18 mouse cellular contexts compared by ENCODE assay signal in the genomic region with DNA sequence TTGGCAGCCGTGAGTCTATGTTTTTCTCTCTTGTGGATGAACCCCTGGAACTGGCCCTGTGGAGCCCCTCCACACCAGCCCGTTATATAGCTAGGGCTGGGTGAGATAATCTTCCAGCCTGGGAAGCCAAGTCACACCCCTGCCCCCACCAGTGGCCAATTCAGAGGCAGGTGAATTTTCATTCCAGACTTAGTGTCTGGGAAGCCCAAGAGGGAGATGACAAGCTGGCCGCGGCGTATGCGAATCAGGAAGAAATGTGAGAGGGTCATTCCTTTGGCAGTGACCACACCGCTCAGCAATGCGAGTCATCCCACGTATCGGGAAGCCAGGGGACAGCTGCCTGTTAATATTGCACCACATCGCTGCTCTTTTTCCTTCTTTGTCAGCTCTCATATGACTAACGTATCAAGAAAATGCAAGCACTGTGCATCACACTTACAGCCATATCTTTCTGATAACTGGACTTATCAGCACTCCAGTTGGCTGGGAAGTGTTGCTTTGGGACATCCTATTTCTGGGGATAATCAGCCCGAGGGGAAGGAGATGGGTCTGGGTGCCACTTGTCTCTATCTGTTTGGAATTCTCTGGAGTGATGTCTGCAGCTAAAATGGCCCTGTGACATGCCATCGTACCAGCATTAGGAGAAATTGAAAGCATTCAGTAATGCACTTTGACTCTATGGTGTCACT. TPM values are rescaled to one million over a fixed set of nuclear protein-coding genes. Genes with fewer than 3 reads are reported as not detected.
DNase-seq lines count a peak whose midpoint lies in the region; ATAC-seq and TF ChIP-seq lines count a peak whose summit lies in the region.
"Had no signal": no experiment of that assay in that cellular context is flagged by ENCODE, and none has a peak within 500 bp of the region (broad histone marks: within the 10 kb centered on the region; RNA-seq: fewer than 3 reads in every experiment).

A gene (minus strand): TSS at position 317 of the 689 bp plus-strand sequence.

- no peaks in the 10 kb centered on the region for H3K36me3 ChIP-seq in kidney, adult 2 months (ENCODE audit: control insufficient read depth, insufficient read depth, low read length)
- peaks cover 17% of the 10 kb centered on the region; the same call in 1 of the 2 replicates for H3K36me3 ChIP-seq in heart, embryonic 12.5 days
- H3K36me3 ChIP-seq in lung, embryonic 16.5 days (ENCODE audit: control insufficient read depth, insufficient read depth, low read length), result no peaks in the 10 kb centered on the region
- H3K36me3 ChIP-seq in intestine, postnatal 0 days (ENCODE audit: control insufficient read depth, insufficient read depth), result no peaks in the 10 kb centered on the region
- H3K36me3 ChIP-seq: embryonic facial prominence, embryonic 12.5 days; neural tube, embryonic 13.5 days had no signal

- peaks cover 17% of the 10 kb centered on the region for H3K9me3 ChIP-seq in heart, embryonic 12.5 days (replicated peaks)
- H3K9me3 ChIP-seq in lung, embryonic 16.5 days (ENCODE audit: control insufficient read depth, low read length), result peaks cover 3% of the 10 kb centered on the region; the same call in 1 of the 2 replicates
- no peaks in the 10 kb centered on the region; the same call in 1 of the 2 replicates for H3K9me3 ChIP-seq in intestine, postnatal 0 days (ENCODE audit: control insufficient read depth)
- H3K9me3 ChIP-seq: neural tube, embryonic 13.5 days had no signal

- H3K4me3 ChIP-seq in kidney, adult 2 months (ENCODE audit: insufficient read depth, low read depth, low read length), result no peak within 1 kb of the TSS
- peak within 1 kb of the TSS; percentile 56 for H3K4me3 ChIP-seq in heart, embryonic 12.5 days
- no peak within 1 kb of the TSS for H3K4me3 ChIP-seq in lung, embryonic 16.5 days (ENCODE audit: low read length)
- H3K4me3 ChIP-seq in intestine, postnatal 0 days (ENCODE audit: low read depth, low read length), result no peak within 1 kb of the TSS
- H3K4me3 ChIP-seq: embryonic facial prominence, embryonic 12.5 days; neural tube, embryonic 13.5 days had no signal

- H3K9ac ChIP-seq in heart, embryonic 12.5 days, result peak within 1 kb of the TSS; percentile 84
- H3K9ac ChIP-seq in lung, embryonic 16.5 days (ENCODE audit: low read length), result no peak within 1 kb of the TSS
- no peak within 1 kb of the TSS for H3K9ac ChIP-seq in intestine, postnatal 0 days (ENCODE audit: low read depth, low read length)
- H3K9ac ChIP-seq: embryonic facial prominence, embryonic 12.5 days; hindbrain, embryonic 14.5 days; liver, embryonic 14.5 days; neural tube, embryonic 13.5 days had no signal

- H3K27ac ChIP-seq in kidney, adult 2 months (ENCODE audit: insufficient read depth, low read depth, low read length), result 0 out of 2 replicates have a peak within 1 kb of the TSS, but pooled peaks have one; percentile 3
- peak within 1 kb of the TSS; percentile 97 for H3K27ac ChIP-seq in heart, embryonic 12.5 days (ENCODE audit: poor library complexity, severe bottlenecking)
- no peak within 1 kb of the TSS for H3K27ac ChIP-seq in lung, embryonic 16.5 days (ENCODE audit: low read length)
- no peak within 1 kb of the TSS for H3K27ac ChIP-seq in intestine, postnatal 0 days (ENCODE audit: low read depth, low read length)
- H3K27ac ChIP-seq: embryonic facial prominence, embryonic 12.5 days; hindbrain, embryonic 14.5 days; liver, embryonic 14.5 days; neural tube, embryonic 13.5 days; stomach, postnatal 0 days had no signal

- TF ChIP-seq CTCF in kidney, adult 2 months (conservative IDR thresholded peaks at IDR 0.05; ENCODE audit: insufficient read depth, insufficient read length, low read depth, low read length), result no peak
- no peak for TF ChIP-seq CTCF in intestine, postnatal 0 days (IDR thresholded peaks at IDR 0.05; ENCODE audit: low read depth)

- H3K4me2 ChIP-seq in heart, embryonic 12.5 days, result peak within 1 kb of the TSS; percentile 61
- no peak within 1 kb of the TSS for H3K4me2 ChIP-seq in lung, embryonic 16.5 days (ENCODE audit: low read depth, low read length)
- H3K4me2 ChIP-seq in intestine, postnatal 0 days (replicated peaks; ENCODE audit: low read depth), result no peak within 1 kb of the TSS
- H3K4me2 ChIP-seq: embryonic facial prominence, embryonic 12.5 days; hindbrain, embryonic 14.5 days; neural tube, embryonic 13.5 days had no signal

- DNase-seq in kidney, adult 2 months, result no peak
- DNase-seq in kidney, adult 8-10 months, result no peak
- DNase-seq in gastrocnemius, adult 18-20 months (ENCODE audit: low spot score), result peak; percentile 48
- no peak for DNase-seq in urinary bladder, postnatal 4 days (ENCODE audit: low spot score in 2 of 2)
- no peak for DNase-seq in layer of hippocampus, adult 18-20 months (ENCODE audit: low spot score in 2 of 2)
- DNase-seq: adrenal gland, postnatal 10 days; cerebellum, adult 18-20 months; kidney, postnatal 14 days; midbrain, embryonic 14.5 days; right cerebral cortex, postnatal 25 days had no signal

- no peaks in the 10 kb centered on the region for H3K27me3 ChIP-seq in kidney, adult 2 months (replicated peaks; ENCODE audit: control insufficient read depth, insufficient read depth, low read length)
- no peaks in the 10 kb centered on the region for H3K27me3 ChIP-seq in heart, embryonic 12.5 days (replicated peaks)
- no peaks in the 10 kb centered on the region for H3K27me3 ChIP-seq in lung, embryonic 16.5 days (ENCODE audit: control insufficient read depth, insufficient read depth, low read depth, low read length)
- H3K27me3 ChIP-seq in intestine, postnatal 0 days (replicated peaks; ENCODE audit: control insufficient read depth, insufficient read depth, low read length), result no peaks in the 10 kb centered on the region
- H3K27me3 ChIP-seq: embryonic facial prominence, embryonic 12.5 days; neural tube, embryonic 13.5 days had no signal

- TF ChIP-seq POLR2A in kidney, adult 2 months (IDR thresholded peaks at IDR 0.05; ENCODE audit: low read depth, low read length), result no peak

- ATAC-seq in heart, embryonic 12.5 days (ENCODE audit: insufficient number of reproducible peaks, low FRiP score), result peak; percentile 83
- peak; percentile 41; the same call in 1 of the 2 replicates for ATAC-seq in lung, embryonic 16.5 days (ENCODE audit: low read depth)
- ATAC-seq in intestine, postnatal 0 days, result no peak

- whole genome bisulfite sequencing in kidney, adult 2 months, result 46% methylated on average over 14 of the region's 14 CpGs
- 12% methylated on average over 14 of the region's 14 CpGs for WGBS in heart, embryonic 12.5 days
- WGBS in lung, embryonic 16.5 days, result 42% methylated on average over 14 of the region's 14 CpGs
- WGBS in intestine, postnatal 0 days, result 60% methylated on average over 14 of the region's 14 CpGs

- no peaks in the 10 kb centered on the region for H3K4me1 ChIP-seq in kidney, adult 2 months (ENCODE audit: control insufficient read depth, insufficient read depth, low read length)
- peaks cover 21% of the 10 kb centered on the region for H3K4me1 ChIP-seq in heart, embryonic 12.5 days (replicated peaks)
- peaks cover 11% of the 10 kb centered on the region; the same call in 1 of the 2 replicates for H3K4me1 ChIP-seq in lung, embryonic 16.5 days (replicated peaks; ENCODE audit: control insufficient read depth, insufficient read depth, low read length)
- H3K4me1 ChIP-seq in intestine, postnatal 0 days (replicated peaks; ENCODE audit: control insufficient read depth, insufficient read depth, low read length), result no peaks in the 10 kb centered on the region
- H3K4me1 ChIP-seq: embryonic facial prominence, embryonic 12.5 days; neural tube, embryonic 13.5 days had no signal

RNA-seq across cellular contexts. Expression of the gene that starts here (rescaled TPM):
- 0.99 and 1.1 TPM in 2 replicates for polyA plus RNA-seq in kidney, adult 2 months (2012; rRNA removed)
- 10 to 100 TPM in 1 of 2 experiments, 1 to 10 TPM in 1; 1.8 to 31.5 TPM for total RNA-seq in gastrocnemius, adult 18-20 months (2021)
- polyA plus RNA-seq in heart, embryonic 12.5 days (2016; fragmentation: Nextera tagmentation; extraction: Ambion mirVana), result 493 and 506 TPM in 2 replicates
- polyA plus RNA-seq in lung, embryonic 16.5 days (2015; fragmentation: Nextera tagmentation; extraction: Ambion mirVana), result 13.6 and 18.1 TPM in 2 replicates
- not detected for total RNA-seq in layer of hippocampus, adult 18-20 months (2021)
- 0.18 and 0.52 TPM in 2 replicates for polyA plus RNA-seq in intestine, postnatal 0 days (2015; fragmentation: Nextera tagmentation; extraction: Ambion mirVana)

Comparison
In these comparisons a context has a peak if more than half of its experiments do, and no peak if none do; other contexts are left out.
1. RNA of the gene that starts here (polyA plus RNA-seq): 493 to 506 TPM in heart, embryonic 12.5 days; 13.6 to 18.1 TPM in lung, embryonic 16.5 days, 0.99 to 1.1 TPM in kidney, adult 2 months and 0.18 to 0.52 TPM in intestine, postnatal 0 days; every median in the first group is over 10 times any median in the second.
2. H3K27ac ChIP-seq: peak in kidney, adult 2 months (single experiment) and heart, embryonic 12.5 days (single experiment); none in lung, embryonic 16.5 days (single experiment) and intestine, postnatal 0 days (single experiment).